Mouse (Mus musculus) liver, adult 2 months (tissue): ENCODE measurements around the gene Gpr35.

ENCODE experiments used
- CTCF ChIP-seq: fragments of 200-500 bp; IDR thresholded peaks from 2 replicates; pipeline ENCODE4 v1.5.1; 2011; ENCODE audit warnings: low read depth, low read length, control low read depth
- POLR2A ChIP-seq: fragments of 200-500 bp; IDR thresholded peaks from 2 replicates; pipeline ENCODE4 v1.6.1; 2011; ENCODE audit warnings: low read length, control low read depth; ENCODE audit not compliant: insufficient read depth; ENCODE audit errors: extremely low read depth

DNA sequence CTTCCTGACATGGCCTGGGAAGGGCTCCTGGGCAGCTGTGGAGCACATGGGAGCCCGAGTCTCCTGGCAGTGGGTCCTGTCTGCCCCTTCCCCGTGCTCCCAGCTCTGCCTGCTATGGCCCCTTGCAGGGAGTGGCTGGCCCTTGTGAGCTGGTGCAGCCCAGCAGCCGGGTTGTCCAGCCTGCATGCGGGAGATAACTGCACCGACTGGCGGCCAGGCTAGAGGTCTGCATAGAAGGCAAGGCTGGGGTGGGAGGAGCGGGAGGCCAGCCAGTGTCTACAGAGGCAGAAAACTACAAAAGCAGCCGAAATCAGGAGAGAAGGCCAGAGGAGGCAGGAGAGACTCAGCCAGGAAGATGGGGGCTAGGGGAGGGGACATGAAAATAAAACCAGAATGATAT is 83.3 kb downstream of the Gpr35 start:
- TF ChIP-seq CTCF: no peak
- TF ChIP-seq POLR2A: no peak
